Mouse (Mus musculus): ENCODE data around the gene Cdca7l. TPM values are rescaled to one million over a fixed set of nuclear protein-coding genes. Genes with fewer than 3 reads are reported as not detected.
"Not testable (repeated sequence)": the region's sequence is repeated elsewhere in the genome, so short reads cannot be mapped to it uniquely, and the experiment has no call there.

Cdca7l gene
- total RNA-seq (2014; rRNA removed), result 2.1 and 4.7 TPM in 2 replicates
- 2.7 and 4.2 TPM in 2 replicates for polyA plus RNA-seq (2015; fragmentation: Nextera tagmentation; extraction: Ambion mirVana)

- H3K4me3 ChIP-seq (ENCODE audit: low read depth, low read length); H3K27ac ChIP-seq (ENCODE audit: low read depth, low read length); H3K9me3 ChIP-seq (ENCODE audit: low read length); H3K4me1 ChIP-seq (ENCODE audit: insufficient read depth); H3K4me2 ChIP-seq (ENCODE audit: low read depth); H3K36me3 ChIP-seq (ENCODE audit: insufficient read depth); H3K9ac ChIP-seq; DNase-seq; ATAC-seq: not testable (repeated sequence)
- no CpG with 5 or more reads among the region's 6 CpGs for WGBS
- H3K27me3 ChIP-seq (ENCODE audit: insufficient read depth, low read length), result peaks cover 18% of the 10 kb centered on the region
Measured at GRCm38 (mm10) chr12:117803989-117804388, at the start of gene Cdca7l. Gene Cdca7l, plus strand, starts transcription at chr12:117804289.

- DNase-seq, result no peak
- Histone ChIP-seq H3K4me3 (ENCODE audit: low read depth, low read length) (no peak overlapping the region), H3K27ac (ENCODE audit: low read depth, low read length) (no peak overlapping the region), H3K4me2 (ENCODE audit: low read depth) (no peak overlapping the region), H3K9ac (no peak overlapping the region), H3K4me1 (ENCODE audit: insufficient read depth) (peaks cover 7% of the 10 kb centered on the region), H3K27me3 (ENCODE audit: insufficient read depth, low read length) (no peaks in the 10 kb centered on the region), H3K36me3 (ENCODE audit: insufficient read depth) (peaks cover 31% of the 10 kb centered on the region), H3K9me3 (ENCODE audit: low read length) (no peaks in the 10 kb centered on the region)
- ATAC-seq, result no peak
- 71% methylated on average over 7 of the region's 7 CpGs for WGBS
- TF ChIP-seq CTCF (IDR thresholded peaks at IDR 0.05; ENCODE audit: low read depth), result no peak
Measured at GRCm38 (mm10) chr12:117756010-117756409, 48.1 kb upstream of the Cdca7l start.

- Histone ChIP-seq H3K27ac (ENCODE audit: low read depth, low read length) (no peak overlapping the region), H3K9me3 (ENCODE audit: low read length) (no peaks in the 10 kb centered on the region), H3K4me2 (ENCODE audit: low read depth) (no peak overlapping the region), H3K9ac (no peak overlapping the region), H3K36me3 (ENCODE audit: insufficient read depth) (peaks cover 31% of the 10 kb centered on the region), H3K4me3 (ENCODE audit: low read depth, low read length) (no peak overlapping the region), H3K4me1 (ENCODE audit: insufficient read depth) (peaks cover 9% of the 10 kb centered on the region; the same call in 1 of the 2 replicates), H3K27me3 (ENCODE audit: insufficient read depth, low read length) (no peaks in the 10 kb centered on the region)
- TF ChIP-seq CTCF (IDR thresholded peaks at IDR 0.05; ENCODE audit: low read depth), result no peak
- no peak for DNase-seq
- no peak for ATAC-seq
- WGBS, result 91% methylated on average over 5 of the region's 5 CpGs
Measured at GRCm38 (mm10) chr12:117760373-117760772, 43.7 kb upstream of the Cdca7l start.

GRCm38 (mm10) chr12:117760846-117761245 lies 43.2 kb upstream of the Cdca7l start:
- no peak for DNase-seq
- no peak for TF ChIP-seq CTCF (IDR thresholded peaks at IDR 0.05; ENCODE audit: low read depth)
- Histone ChIP-seq H3K27me3 (ENCODE audit: insufficient read depth, low read length) (no peaks in the 10 kb centered on the region), H3K9me3 (ENCODE audit: low read length) (no peaks in the 10 kb centered on the region), H3K4me3 (ENCODE audit: low read depth, low read length) (no peak overlapping the region), H3K4me1 (ENCODE audit: insufficient read depth) (peaks cover 9% of the 10 kb centered on the region; the same call in 1 of the 2 replicates), H3K27ac (ENCODE audit: low read depth, low read length) (no peak overlapping the region), H3K36me3 (ENCODE audit: insufficient read depth) (peaks cover 26% of the 10 kb centered on the region), H3K4me2 (ENCODE audit: low read depth) (no peak overlapping the region), H3K9ac (no peak overlapping the region)
- ATAC-seq, result no peak

GRCm38 (mm10) chr12:117761698-117762097 lies 42.4 kb upstream of the Cdca7l start:
- Histone ChIP-seq H3K36me3 (ENCODE audit: insufficient read depth) (peaks cover 18% of the 10 kb centered on the region), H3K9me3 (ENCODE audit: low read length) (no peaks in the 10 kb centered on the region), H3K4me1 (ENCODE audit: insufficient read depth) (peaks cover 9% of the 10 kb centered on the region; the same call in 1 of the 2 replicates), H3K4me2 (ENCODE audit: low read depth) (no peak overlapping the region), H3K4me3 (ENCODE audit: low read depth, low read length) (no peak overlapping the region), H3K27me3 (ENCODE audit: insufficient read depth, low read length) (no peaks in the 10 kb centered on the region), H3K27ac (ENCODE audit: low read depth, low read length) (no peak overlapping the region), H3K9ac (no peak overlapping the region)
- no peak for TF ChIP-seq CTCF (IDR thresholded peaks at IDR 0.05; ENCODE audit: low read depth)
- DNase-seq (peak; percentile 74), ATAC-seq (peak; percentile 90)
- WGBS, result 14% methylated on average over 1 of the region's 1 CpGs

GRCm38 (mm10) chr12:117763247-117763646 lies 40.8 kb upstream of the Cdca7l start:
- no peak overlapping the region for H3K9ac ChIP-seq
- no peak for ATAC-seq
- H3K4me2 ChIP-seq (ENCODE audit: low read depth), result no peak overlapping the region
- 88% methylated on average over 3 of the region's 3 CpGs for WGBS
- TF ChIP-seq CTCF (IDR thresholded peaks at IDR 0.05; ENCODE audit: low read depth), result no peak
- DNase-seq, result no peak
- peaks cover 6% of the 10 kb centered on the region; the same call in 1 of the 2 replicates for H3K36me3 ChIP-seq (ENCODE audit: insufficient read depth)
- H3K4me3 ChIP-seq (ENCODE audit: low read depth, low read length), result no peak overlapping the region
- no peak overlapping the region for H3K27ac ChIP-seq (ENCODE audit: low read depth, low read length)
- H3K4me1 ChIP-seq (ENCODE audit: insufficient read depth), result peaks cover 9% of the 10 kb centered on the region; the same call in 1 of the 2 replicates
- H3K27me3 ChIP-seq (ENCODE audit: insufficient read depth, low read length), result no peaks in the 10 kb centered on the region
- H3K9me3 ChIP-seq (ENCODE audit: low read length), result no peaks in the 10 kb centered on the region

GRCm38 (mm10) chr12:117764839-117765238 lies 39.2 kb upstream of the Cdca7l start:
- peaks cover 9% of the 10 kb centered on the region; the same call in 1 of the 2 replicates for H3K4me1 ChIP-seq (ENCODE audit: insufficient read depth)
- 8% methylated on average over 7 of the region's 7 CpGs for WGBS
- H3K4me2 ChIP-seq (ENCODE audit: low read depth), result no peak overlapping the region
- H3K4me3 ChIP-seq (ENCODE audit: low read depth, low read length), result no peak overlapping the region
- TF ChIP-seq CTCF (IDR thresholded peaks at IDR 0.05; ENCODE audit: low read depth), result peak; percentile 98
- H3K36me3 ChIP-seq (ENCODE audit: insufficient read depth), result no peaks in the 10 kb centered on the region
- DNase-seq, result peak; percentile 95
- H3K27ac ChIP-seq (ENCODE audit: low read depth, low read length), result no peak overlapping the region
- H3K27me3 ChIP-seq (ENCODE audit: insufficient read depth, low read length), result no peaks in the 10 kb centered on the region
- H3K9me3 ChIP-seq (ENCODE audit: low read length), result no peaks in the 10 kb centered on the region
- ATAC-seq, result peak; percentile 80
- H3K9ac ChIP-seq, result no peak overlapping the region

Data from forebrain, postnatal 0 days (tissue).